Mouse (Mus musculus): Measurements from ENCODE around the gene Imp4. TPM values are rescaled to one million over a fixed set of nuclear protein-coding genes. Genes with fewer than 3 reads are reported as not detected.

Gene Imp4
- polyA plus RNA-seq, 1 experiment from 2014 or later: 119 TPM

Small RNA genes lying within 50 kb of the gene (microRNA-seq; reads per million reads assigned to microRNA genes)
- gene Mir5103: 4.8 reads per million, percentile 12 among the genes with 10 or more reads in this experiment

Other genes with a start within 250 kb of the Imp4 start
- 69.1 and 70.3 TPM in 2 replicates for gene Ccdc115, start 179 bp upstream of the Imp4 start, polyA plus RNA-seq (2016; fragmentation: Nextera tagmentation; extraction: Ambion mirVana)
- 3.4 and 6.0 TPM in 2 replicates for gene Ptpn18, start 19.9 kb downstream of the Imp4 start, polyA plus RNA-seq (2016; fragmentation: Nextera tagmentation; extraction: Ambion mirVana)
- not detected in 2 replicates for gene Prss39, start 58.6 kb downstream of the Imp4 start, polyA plus RNA-seq (2016; fragmentation: Nextera tagmentation; extraction: Ambion mirVana)
- not detected in 2 replicates for gene Cfc1, start 95.8 kb downstream of the Imp4 start, polyA plus RNA-seq (2016; fragmentation: Nextera tagmentation; extraction: Ambion mirVana)
- not detected in 2 replicates for gene Prss40, start 121.1 kb downstream of the Imp4 start, polyA plus RNA-seq (2016; fragmentation: Nextera tagmentation; extraction: Ambion mirVana)
- gene Amer3, start 139.8 kb downstream of the Imp4 start, polyA plus RNA-seq (2016; fragmentation: Nextera tagmentation; extraction: Ambion mirVana): 0.48 and 0.71 TPM in 2 replicates